Mouse (Mus musculus): ENCODE results near the gene 2810021J22Rik.

GRCm38 (mm10) chr11:58860744-58861143, 6.3 kb upstream of the 2810021J22Rik start:
- no peak for TF ChIP-seq CTCF (conservative IDR thresholded peaks at IDR 0.05; ENCODE audit: low read length)
- TF ChIP-seq NANOG (IDR thresholded peaks at IDR 0.05; ENCODE audit: borderline replicate concordance, low read length) = no peak
